Mouse (Mus musculus): Measurements from ENCODE around the gene Mtch2. TPM values are rescaled to one million over a fixed set of nuclear protein-coding genes. Genes with fewer than 3 reads are reported as not detected.
"Not testable (repeated sequence)": the region's sequence is repeated elsewhere in the genome, so short reads cannot be mapped to it uniquely, and the experiment has no call there.

The Mtch2 gene
- total RNA-seq, 1 experiment from 2014 or later = 92.8 TPM

- no peak for ATAC-seq (ENCODE audit: extremely low read depth, insufficient number of reproducible peaks, low FRiP score, poor library complexity, severe bottlenecking)
Observed at GRCm38 (mm10) chr2:90893673-90894298, 46.8 kb downstream of the Mtch2 start.

GRCm38 (mm10) chr2:90894299-90894677, 47.3 kb downstream of the Mtch2 start:
- ATAC-seq (ENCODE audit: extremely low read depth, insufficient number of reproducible peaks, low FRiP score, poor library complexity, severe bottlenecking) = not testable (repeated sequence)

DNA sequence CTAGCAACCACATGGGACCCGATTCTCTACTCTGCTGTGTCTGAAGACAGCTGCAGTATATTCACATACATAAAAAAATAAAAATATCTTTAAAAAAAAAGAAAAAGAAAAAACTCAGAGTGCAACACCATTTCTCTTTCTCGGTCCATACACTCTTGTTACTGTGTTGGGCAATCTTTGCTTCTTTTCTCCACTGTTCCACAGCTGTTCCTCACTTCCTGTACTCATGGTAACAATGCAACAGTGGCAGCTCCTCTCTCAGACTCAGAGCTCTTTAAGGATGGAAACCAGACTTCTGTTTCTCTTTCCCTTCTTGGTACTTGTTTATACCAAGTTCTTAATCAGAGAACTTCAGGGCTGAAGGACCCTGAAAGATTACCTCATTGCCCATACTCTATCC, 56.4 kb downstream of the Mtch2 start:
- ATAC-seq (ENCODE audit: extremely low read depth, insufficient number of reproducible peaks, low FRiP score, poor library complexity, severe bottlenecking) = no peak

- peak; percentile 98 for ATAC-seq (ENCODE audit: extremely low read depth, insufficient number of reproducible peaks, low FRiP score, poor library complexity, severe bottlenecking)
Observed at GRCm38 (mm10) chr2:90904076-90904855, 57.3 kb downstream of the Mtch2 start, which contains the start of the genes Kbtbd4 and Ndufs3. Gene Kbtbd4, plus strand, starts transcription at chr2:90904740. Gene Ndufs3, minus strand, starts transcription at chr2:90904827.

- ATAC-seq (ENCODE audit: extremely low read depth, insufficient number of reproducible peaks, low FRiP score, poor library complexity, severe bottlenecking) = no peak
Observed at GRCm38 (mm10) chr2:90904856-90905224, 57.9 kb downstream of the Mtch2 start.

DNA sequence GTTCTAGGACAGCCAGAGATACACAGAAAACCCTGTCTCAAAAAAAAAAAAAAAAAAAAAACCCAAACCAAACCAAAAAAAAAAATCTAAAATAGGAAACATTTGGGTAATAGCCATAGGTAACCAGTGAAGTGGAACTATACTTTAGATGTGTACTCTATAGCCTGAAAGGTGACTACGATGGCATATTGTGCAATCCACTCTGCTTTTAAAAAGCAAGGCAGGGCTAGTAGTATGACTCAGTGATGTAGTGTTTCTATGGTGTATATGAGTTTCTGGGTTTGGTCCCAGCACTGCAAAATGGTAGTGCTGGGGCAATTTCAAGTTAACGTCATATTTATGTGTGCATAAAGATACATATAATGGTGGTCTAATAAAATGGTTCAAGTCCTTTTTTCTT, 59.8 kb downstream of the Mtch2 start:
- ATAC-seq (ENCODE audit: extremely low read depth, insufficient number of reproducible peaks, low FRiP score, poor library complexity, severe bottlenecking) = no peak

DNA sequence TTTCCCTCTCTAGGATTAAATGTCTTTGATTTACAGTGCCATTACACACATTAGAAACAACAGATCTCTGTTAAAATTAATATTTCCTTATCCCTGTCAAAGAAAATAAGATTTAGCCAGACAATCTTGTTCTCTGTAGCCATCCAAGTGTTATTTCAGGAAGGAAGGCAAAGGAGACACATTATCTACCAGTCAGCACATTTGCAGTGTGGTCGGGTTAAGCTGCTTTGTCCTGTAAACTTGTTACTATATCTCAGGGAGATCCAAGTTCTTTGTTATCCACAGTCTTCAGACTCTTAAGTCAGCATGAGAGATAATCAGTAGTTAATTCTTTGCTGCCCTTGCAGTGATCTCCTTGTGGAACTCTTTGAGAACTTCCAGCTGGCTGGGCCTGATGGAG, 63.9 kb downstream of the Mtch2 start:
- no peak for ATAC-seq (ENCODE audit: extremely low read depth, insufficient number of reproducible peaks, low FRiP score, poor library complexity, severe bottlenecking)

DNA sequence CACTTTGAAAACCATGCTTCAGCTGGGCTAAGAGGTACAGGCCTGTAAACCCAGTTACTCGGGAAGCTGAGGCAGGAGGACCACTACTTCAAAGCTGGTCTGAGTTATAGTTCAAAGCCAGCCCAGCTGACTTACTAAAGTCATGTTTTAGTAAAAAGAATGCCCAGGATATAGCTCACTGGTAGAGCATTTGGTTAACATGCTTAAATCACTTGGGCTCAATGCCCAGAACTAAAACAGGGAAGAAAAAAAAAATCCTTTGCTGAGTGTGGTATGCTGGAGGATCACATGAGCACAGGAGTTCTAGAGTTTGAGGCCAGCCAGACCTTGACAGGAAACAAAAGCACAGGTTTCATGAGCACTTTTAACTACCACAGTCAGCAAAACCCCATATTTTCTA, 64.7 kb downstream of the Mtch2 start:
- no peak for ATAC-seq (ENCODE audit: extremely low read depth, insufficient number of reproducible peaks, low FRiP score, poor library complexity, severe bottlenecking)

GRCm38 (mm10) chr2:90913671-90914070, 66.7 kb downstream of the Mtch2 start:
- ATAC-seq (ENCODE audit: extremely low read depth, insufficient number of reproducible peaks, low FRiP score, poor library complexity, severe bottlenecking) = no peak

GRCm38 (mm10) chr2:90915516-90915915, 68.6 kb downstream of the Mtch2 start:
- ATAC-seq (ENCODE audit: extremely low read depth, insufficient number of reproducible peaks, low FRiP score, poor library complexity, severe bottlenecking) = no peak

Other genes with a start within 250 kb of the Mtch2 start
- 31.3 and 49.2 TPM in 2 replicates for gene Nup160, start 169.9 kb upstream of the Mtch2 start, total RNA-seq (2017)
- 309 and 373 TPM in 2 replicates for gene Fnbp4, start 101.8 kb upstream of the Mtch2 start, total RNA-seq (2017)
- not detected in 2 replicates for gene Agbl2, start 64.4 kb upstream of the Mtch2 start, total RNA-seq (2017)
- gene C1qtnf4, start 38.7 kb downstream of the Mtch2 start, total RNA-seq (2017) = not detected in 2 replicates
- 16.3 and 16.5 TPM in 2 replicates for gene Kbtbd4, start 57.6 kb downstream of the Mtch2 start, total RNA-seq (2017)
- gene Ndufs3, start 57.7 kb downstream of the Mtch2 start, total RNA-seq (2017) = 66.7 and 76.9 TPM in 2 replicates
- gene Celf1, start 93.2 kb downstream of the Mtch2 start, total RNA-seq (2017) = 41.1 and 53.0 TPM in 2 replicates
- 0.47 TPM in 1 of 2 replicates, not detected in the other for gene Rapsn, start 188.5 kb downstream of the Mtch2 start, total RNA-seq (2017)
- 132 and 144 TPM in 2 replicates for gene Psmc3, start 206.9 kb downstream of the Mtch2 start, total RNA-seq (2017)
- 17.0 and 20.4 TPM in 2 replicates for gene Slc39a13, start 223.3 kb downstream of the Mtch2 start, total RNA-seq (2017)
- gene Spi1, start 235.2 kb downstream of the Mtch2 start, total RNA-seq (2017) = 388 and 389 TPM in 2 replicates

Data from neutrophil, adult 5-6 weeks (primary cell).